Mouse (Mus musculus): ENCODE results near the gene Pou5f1. TPM values are rescaled to one million over a fixed set of nuclear protein-coding genes. Genes with fewer than 3 reads are reported as not detected.
"Not testable (repeated sequence)": the region's sequence is repeated elsewhere in the genome, so short reads cannot be mapped to it uniquely, and the experiment has no call there.

The Pou5f1 gene
- polyA plus RNA-seq, 1 experiment = not detected

DNA sequence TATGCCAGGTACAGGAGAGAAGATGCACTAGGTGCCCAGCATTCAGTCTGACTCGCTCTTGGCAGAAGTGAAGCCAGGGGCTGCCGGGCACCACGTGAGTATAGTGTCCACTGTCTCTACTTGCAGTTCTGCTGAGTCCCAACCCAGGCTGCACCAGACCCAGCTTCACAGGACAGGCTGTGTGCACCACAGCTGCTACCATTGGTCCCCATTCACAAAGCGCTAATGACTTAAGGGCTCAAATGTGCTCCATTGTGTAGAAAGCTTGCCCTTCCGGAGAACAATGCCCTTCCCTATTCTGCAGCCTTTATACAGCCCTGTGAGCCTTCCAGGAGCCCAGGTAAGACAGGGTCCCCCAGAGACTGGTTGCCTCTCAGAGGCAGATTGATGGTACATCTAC is 15.5 kb upstream of the Pou5f1 start:
- Histone ChIP-seq H3K4me1 (peaks cover 4% of the 10 kb centered on the region), H3K36me3 (replicated peaks; ENCODE audit: low read length) (no peaks in the 10 kb centered on the region), H3K9me3 (no peaks in the 10 kb centered on the region), H3K4me3 (replicated peaks) (no peak overlapping the region), H3K27me3 (replicated peaks) (peaks cover 37% of the 10 kb centered on the region)
- TF ChIP-seq GATA1 (IDR thresholded peaks at IDR 0.05; ENCODE audit: borderline replicate concordance, low read length) (no peak), FLI1 (IDR thresholded peaks at IDR 0.05; ENCODE audit: low read length) (no peak)

DNA sequence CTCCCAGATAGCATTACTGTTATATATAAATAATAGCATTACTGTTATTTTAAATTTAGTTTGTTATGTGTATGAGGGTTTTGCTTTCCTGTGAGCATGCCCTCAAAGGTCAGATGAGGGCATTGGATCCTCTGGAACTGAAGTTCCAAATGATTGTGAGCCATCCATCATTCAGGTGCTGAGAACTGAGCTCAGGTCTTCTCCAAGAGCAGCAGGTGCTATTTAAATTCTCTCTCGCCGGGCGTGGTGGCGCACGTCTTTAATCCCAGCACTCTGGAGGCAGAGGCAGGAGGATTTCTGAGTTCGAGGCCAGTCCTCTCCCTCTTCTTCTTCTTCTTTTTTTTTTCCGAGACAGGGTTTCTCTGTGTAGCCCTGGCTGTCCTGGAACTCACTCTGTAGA is 8.7 kb upstream of the Pou5f1 start:
- Histone ChIP-seq H3K4me3 (replicated peaks) (no peak overlapping the region), H3K27me3 (replicated peaks) (peaks cover 25% of the 10 kb centered on the region), H3K4me1 (no peaks in the 10 kb centered on the region), H3K9me3 (no peaks in the 10 kb centered on the region), H3K36me3 (replicated peaks; ENCODE audit: low read length) (no peaks in the 10 kb centered on the region)
- no peak for TF ChIP-seq GATA1 (IDR thresholded peaks at IDR 0.05; ENCODE audit: borderline replicate concordance, low read length)
- no peak for TF ChIP-seq FLI1 (IDR thresholded peaks at IDR 0.05; ENCODE audit: low read length)

DNA sequence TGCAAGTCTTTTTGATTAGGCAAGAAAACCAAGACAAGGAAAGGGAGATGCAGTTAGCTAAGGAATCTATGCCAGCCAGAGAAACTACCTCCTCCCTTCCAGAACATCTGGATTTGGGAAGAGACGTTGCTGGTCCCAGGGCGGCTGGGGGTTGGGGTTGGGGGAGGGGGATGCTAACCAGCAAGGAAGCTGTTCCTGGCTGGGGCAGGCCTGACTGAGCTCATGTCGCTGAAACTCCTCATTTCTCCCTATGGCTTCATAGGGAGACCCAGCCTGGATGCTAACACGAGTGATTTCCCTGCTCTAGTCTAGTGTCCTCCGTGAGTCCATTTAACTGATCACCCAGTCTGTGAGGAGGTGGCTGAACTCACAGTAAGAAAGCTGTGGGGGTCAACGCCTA is 3.6 kb upstream of the Pou5f1 start:
- no peak overlapping the region for H3K4me3 ChIP-seq (replicated peaks)
- H3K36me3 ChIP-seq (replicated peaks; ENCODE audit: low read length) = no peaks in the 10 kb centered on the region
- TF ChIP-seq FLI1 (IDR thresholded peaks at IDR 0.05; ENCODE audit: low read length) = no peak
- TF ChIP-seq GATA1 (IDR thresholded peaks at IDR 0.05; ENCODE audit: borderline replicate concordance, low read length) = no peak
- no peaks in the 10 kb centered on the region; the same call in 1 of the 2 replicates for H3K4me1 ChIP-seq
- H3K9me3 ChIP-seq = no peaks in the 10 kb centered on the region
- H3K27me3 ChIP-seq (replicated peaks) = peaks cover 66% of the 10 kb centered on the region

DNA sequence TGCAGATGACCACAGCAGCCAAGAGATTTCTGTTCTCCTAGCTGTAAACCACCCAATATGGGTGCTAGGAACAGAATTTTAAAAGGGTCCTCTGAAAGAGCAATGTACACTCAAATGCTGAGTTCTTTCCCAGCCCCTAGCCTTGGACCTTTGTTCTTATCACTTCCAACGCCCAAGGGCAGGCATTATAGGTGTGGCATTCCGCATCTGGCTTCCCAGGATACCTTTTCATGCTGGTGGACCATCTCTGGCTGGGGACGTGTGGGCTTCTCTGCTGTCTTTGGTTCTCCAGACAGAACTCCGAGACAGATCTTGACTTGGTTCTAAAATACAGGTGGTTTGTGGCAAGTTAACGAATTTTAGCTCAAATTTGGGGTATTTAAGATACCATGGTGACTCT is 3.1 kb upstream of the Pou5f1 start:
- Histone ChIP-seq H3K9me3 (no peaks in the 10 kb centered on the region), H3K4me3 (replicated peaks) (no peak overlapping the region), H3K36me3 (replicated peaks; ENCODE audit: low read length) (no peaks in the 10 kb centered on the region), H3K4me1 (peaks cover 4% of the 10 kb centered on the region; the same call in 1 of the 2 replicates), H3K27me3 (replicated peaks) (peaks cover 71% of the 10 kb centered on the region)
- TF ChIP-seq GATA1 (IDR thresholded peaks at IDR 0.05; ENCODE audit: borderline replicate concordance, low read length) (no peak), FLI1 (IDR thresholded peaks at IDR 0.05; ENCODE audit: low read length) (no peak)

DNA sequence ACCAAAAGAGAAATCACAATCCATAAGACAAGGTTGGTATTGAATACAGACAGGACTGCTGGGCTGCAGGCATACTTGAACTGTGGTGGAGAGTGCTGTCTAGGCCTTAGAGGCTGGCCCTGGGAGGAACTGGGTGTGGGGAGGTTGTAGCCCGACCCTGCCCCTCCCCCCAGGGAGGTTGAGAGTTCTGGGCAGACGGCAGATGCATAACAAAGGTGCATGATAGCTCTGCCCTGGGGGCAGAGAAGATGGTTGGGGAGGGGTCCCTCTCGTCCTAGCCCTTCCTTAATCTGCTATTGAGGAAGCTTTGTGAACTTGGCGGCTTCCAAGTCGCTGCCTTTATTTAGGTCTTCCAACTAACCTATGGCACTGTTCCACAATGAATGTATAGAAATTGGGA is 2.0 kb upstream of the Pou5f1 start:
- TF ChIP-seq FLI1 (IDR thresholded peaks at IDR 0.05; ENCODE audit: low read length) (no peak), GATA1 (IDR thresholded peaks at IDR 0.05; ENCODE audit: borderline replicate concordance, low read length) (no peak)
- Histone ChIP-seq H3K9me3 (no peaks in the 10 kb centered on the region), H3K4me3 (replicated peaks) (no peak overlapping the region), H3K27me3 (replicated peaks) (peaks cover 77% of the 10 kb centered on the region), H3K36me3 (replicated peaks; ENCODE audit: low read length) (no peaks in the 10 kb centered on the region), H3K4me1 (peaks cover 8% of the 10 kb centered on the region)

DNA sequence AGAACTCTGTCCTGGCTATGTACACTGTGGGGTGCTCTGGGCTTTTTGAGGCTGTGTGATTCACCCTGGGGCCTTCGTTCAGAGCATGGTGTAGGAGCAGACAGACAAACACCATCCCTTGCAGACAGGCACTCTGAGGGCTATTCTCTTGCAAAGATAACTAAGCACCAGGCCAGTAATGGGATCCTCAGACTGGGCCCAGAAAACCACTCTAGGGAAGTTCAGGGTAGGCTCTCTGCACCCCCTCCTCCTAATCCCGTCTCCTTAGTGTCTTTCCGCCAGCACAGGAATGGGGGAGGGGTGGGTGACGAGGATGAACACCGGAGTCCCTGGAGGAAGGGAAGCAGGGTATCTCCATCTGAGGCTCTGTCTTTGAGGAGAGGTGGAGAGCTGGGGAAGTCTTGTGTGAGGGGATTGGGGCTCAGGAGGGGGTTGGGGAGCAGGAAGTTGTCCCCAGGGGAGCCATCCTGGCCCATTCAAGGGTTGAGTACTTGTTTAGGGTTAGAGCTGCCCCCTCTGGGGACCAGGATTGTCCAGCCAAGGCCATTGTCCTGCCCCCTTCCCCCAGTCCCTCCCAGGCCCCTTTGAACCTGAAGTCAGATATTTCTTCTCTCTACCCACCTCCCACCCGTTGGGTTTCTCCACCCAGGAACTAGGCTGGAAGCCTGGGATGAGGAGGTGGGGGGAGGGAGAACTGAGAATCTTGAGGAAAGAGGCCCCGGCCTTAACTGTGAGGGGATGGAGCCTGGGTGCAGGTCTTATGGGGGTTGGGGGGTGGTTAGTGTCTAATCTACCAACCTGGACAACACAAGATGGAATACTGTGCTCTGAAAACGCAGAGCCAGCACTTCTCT is 963 bp upstream of the Pou5f1 start:
- Histone ChIP-seq H3K4me1 (peaks cover 13% of the 10 kb centered on the region), H3K4me3 (replicated peaks) (no peak overlapping the region), H3K9me3 (no peaks in the 10 kb centered on the region), H3K36me3 (replicated peaks; ENCODE audit: low read length) (no peaks in the 10 kb centered on the region), H3K27me3 (replicated peaks) (peaks cover 81% of the 10 kb centered on the region)
- no peak for TF ChIP-seq GATA1 (IDR thresholded peaks at IDR 0.05; ENCODE audit: borderline replicate concordance, low read length)
- TF ChIP-seq FLI1 (IDR thresholded peaks at IDR 0.05; ENCODE audit: low read length) = no peak

DNA sequence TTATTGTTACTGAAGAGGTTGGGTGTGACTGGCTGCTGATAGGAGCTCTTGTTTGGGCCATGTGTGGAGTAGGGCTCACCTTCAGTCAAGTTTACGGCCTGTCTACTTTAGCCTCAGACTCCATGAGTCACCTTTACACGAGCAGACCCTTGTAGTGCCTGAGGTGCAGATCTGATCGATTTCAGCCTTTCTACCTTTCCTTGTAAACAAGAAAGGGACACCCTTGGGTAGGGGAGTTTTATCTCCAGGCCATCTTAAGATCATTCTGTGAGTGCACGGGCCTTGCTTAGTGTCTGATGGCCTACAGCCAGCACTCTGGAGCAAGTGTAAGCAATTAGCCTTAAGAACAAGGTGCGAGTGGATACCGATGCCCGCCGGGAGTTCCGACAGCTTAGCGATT is 1.1 kb downstream of the Pou5f1 start:
- H3K36me3 ChIP-seq (replicated peaks; ENCODE audit: low read length) = no peaks in the 10 kb centered on the region
- no peaks in the 10 kb centered on the region for H3K9me3 ChIP-seq
- TF ChIP-seq GATA1 (IDR thresholded peaks at IDR 0.05; ENCODE audit: borderline replicate concordance, low read length) (no peak), FLI1 (IDR thresholded peaks at IDR 0.05; ENCODE audit: low read length) (no peak)
- H3K27me3 ChIP-seq (replicated peaks) = peaks cover 72% of the 10 kb centered on the region
- H3K4me3 ChIP-seq (replicated peaks) = no peak overlapping the region
- peaks cover 13% of the 10 kb centered on the region for H3K4me1 ChIP-seq

DNA sequence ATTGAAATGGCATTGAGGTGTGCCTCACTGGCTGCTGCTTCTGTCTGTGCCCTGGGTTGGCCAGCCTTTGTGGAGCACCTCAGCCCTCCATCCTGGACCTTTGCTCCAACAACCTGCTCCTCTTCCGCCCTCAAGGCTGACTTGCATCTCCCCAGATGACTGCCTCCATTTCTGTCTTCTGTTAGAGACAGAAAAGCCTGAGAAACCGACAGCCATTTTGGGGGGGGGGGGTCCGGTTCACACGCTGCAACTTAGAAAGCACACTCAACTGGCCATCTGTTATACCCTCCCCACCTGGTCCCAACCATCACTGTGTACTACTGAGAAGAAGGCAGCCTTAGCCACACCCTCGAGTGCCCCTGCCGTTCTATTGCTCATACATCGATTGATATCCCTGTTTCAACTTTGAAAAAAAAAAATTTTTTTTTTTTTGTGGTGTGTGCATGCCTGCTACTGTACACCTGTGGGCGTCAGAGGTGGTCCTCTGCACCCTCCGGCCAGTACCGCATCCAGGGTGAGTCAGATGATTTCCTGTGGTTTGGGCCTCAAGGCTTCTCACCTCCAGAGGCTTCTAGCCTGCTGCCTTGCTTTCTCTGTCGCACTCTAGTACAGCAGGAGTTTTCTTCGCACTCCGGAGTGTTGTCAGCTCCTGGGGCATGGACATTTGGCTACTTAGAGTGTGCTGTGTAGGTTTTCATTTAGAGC is 1.9 kb downstream of the Pou5f1 start:
- no peaks in the 10 kb centered on the region for H3K9me3 ChIP-seq
- TF ChIP-seq FLI1 (IDR thresholded peaks at IDR 0.05; ENCODE audit: low read length) (no peak), GATA1 (IDR thresholded peaks at IDR 0.05; ENCODE audit: borderline replicate concordance, low read length) (no peak)
- H3K36me3 ChIP-seq (replicated peaks; ENCODE audit: low read length) = peaks cover 5% of the 10 kb centered on the region
- no peak overlapping the region for H3K4me3 ChIP-seq (replicated peaks)
- peaks cover 66% of the 10 kb centered on the region for H3K27me3 ChIP-seq (replicated peaks)
- peaks cover 13% of the 10 kb centered on the region for H3K4me1 ChIP-seq

DNA sequence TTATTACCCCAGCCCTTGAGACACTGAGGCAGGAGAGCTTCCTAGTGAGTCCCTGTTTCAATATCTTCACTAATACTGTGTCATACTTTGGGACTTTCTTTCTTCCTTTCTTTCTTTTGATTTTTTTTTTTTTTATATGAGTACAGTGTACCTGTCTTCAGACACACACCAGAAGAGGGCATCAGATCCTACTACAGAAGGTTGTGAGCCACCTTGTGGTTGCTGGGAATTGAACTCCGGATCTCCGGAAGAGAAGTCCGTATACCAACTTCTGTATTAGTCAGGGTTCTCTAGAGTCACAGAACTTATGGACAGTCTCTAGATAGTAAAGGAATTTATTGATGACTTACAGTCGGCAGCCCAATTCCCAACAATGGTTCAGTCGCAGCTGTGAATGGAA is 2.5 kb downstream of the Pou5f1 start:
- not testable (repeated sequence) for H3K4me3 ChIP-seq (replicated peaks); H3K36me3 ChIP-seq (replicated peaks; ENCODE audit: low read length); H3K9me3 ChIP-seq
- H3K27me3 ChIP-seq (replicated peaks) = peaks cover 63% of the 10 kb centered on the region
- peaks cover 13% of the 10 kb centered on the region for H3K4me1 ChIP-seq

DNA sequence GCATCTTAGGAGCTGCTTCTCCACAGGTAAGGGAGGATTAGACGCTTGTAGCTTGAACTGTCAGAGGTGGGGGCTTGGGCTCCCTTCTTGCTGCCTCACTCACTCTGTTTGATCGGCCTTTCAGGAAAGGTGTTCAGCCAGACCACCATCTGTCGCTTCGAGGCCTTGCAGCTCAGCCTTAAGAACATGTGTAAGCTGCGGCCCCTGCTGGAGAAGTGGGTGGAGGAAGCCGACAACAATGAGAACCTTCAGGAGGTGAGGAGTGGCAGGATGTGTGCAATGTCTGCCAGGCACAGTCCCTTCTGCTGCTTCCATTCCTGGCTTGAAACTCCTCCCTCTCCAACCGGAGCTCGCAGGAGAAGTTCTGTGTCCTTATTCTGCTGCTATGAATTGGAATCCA is 3.5 kb downstream of the Pou5f1 start:
- TF ChIP-seq GATA1 (IDR thresholded peaks at IDR 0.05; ENCODE audit: borderline replicate concordance, low read length) (no peak), FLI1 (IDR thresholded peaks at IDR 0.05; ENCODE audit: low read length) (no peak)
- Histone ChIP-seq H3K9me3 (no peaks in the 10 kb centered on the region), H3K4me3 (replicated peaks) (no peak overlapping the region), H3K36me3 (replicated peaks; ENCODE audit: low read length) (peaks cover 8% of the 10 kb centered on the region), H3K4me1 (peaks cover 15% of the 10 kb centered on the region), H3K27me3 (replicated peaks) (peaks cover 53% of the 10 kb centered on the region)

All from megakaryocyte, embryonic 14.5 days (primary cell).